Mouse (Mus musculus): ENCODE measurements around the gene Fam71e2.
A peak's percentile ranks its signal among the peaks of the same experiment; 100 is the strongest.
"Not testable (repeated sequence)": the region's sequence is repeated elsewhere in the genome, so short reads cannot be mapped to it uniquely, and the experiment has no call there.

The Fam71e2 gene

DNA sequence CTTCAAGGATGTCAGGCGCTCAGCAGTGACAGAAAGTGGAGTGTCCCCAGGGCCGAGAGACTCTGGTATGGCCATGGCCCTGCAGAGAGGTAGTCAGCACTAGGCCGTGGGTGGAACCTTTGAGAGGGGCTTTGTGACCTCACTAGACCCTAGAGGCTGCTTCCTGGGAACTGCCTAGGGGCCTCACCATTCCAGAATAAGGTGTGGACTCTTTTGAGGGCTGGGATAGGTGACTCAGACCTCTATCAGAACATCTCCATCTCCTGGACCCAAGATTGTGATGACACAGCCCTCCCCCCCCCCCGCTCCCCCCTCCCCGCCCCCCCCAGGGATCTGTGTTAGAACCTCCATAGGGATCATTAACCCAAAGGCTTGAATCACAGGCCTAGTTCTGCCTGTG lies at the start of gene Fam71e2:
Gene Fam71e2 (minus strand): TSS at position 101 of the 400 bp plus-strand sequence.
- DNase-seq, result no peak

GRCm38 (mm10) chr7:4816559-4816958 lies 45.5 kb upstream of the Fam71e2 start:
- DNase-seq, result no peak

GRCm38 (mm10) chr7:4813105-4813791 lies 42.1 kb upstream of the Fam71e2 start:
- peak; percentile 34 for DNase-seq

DNA sequence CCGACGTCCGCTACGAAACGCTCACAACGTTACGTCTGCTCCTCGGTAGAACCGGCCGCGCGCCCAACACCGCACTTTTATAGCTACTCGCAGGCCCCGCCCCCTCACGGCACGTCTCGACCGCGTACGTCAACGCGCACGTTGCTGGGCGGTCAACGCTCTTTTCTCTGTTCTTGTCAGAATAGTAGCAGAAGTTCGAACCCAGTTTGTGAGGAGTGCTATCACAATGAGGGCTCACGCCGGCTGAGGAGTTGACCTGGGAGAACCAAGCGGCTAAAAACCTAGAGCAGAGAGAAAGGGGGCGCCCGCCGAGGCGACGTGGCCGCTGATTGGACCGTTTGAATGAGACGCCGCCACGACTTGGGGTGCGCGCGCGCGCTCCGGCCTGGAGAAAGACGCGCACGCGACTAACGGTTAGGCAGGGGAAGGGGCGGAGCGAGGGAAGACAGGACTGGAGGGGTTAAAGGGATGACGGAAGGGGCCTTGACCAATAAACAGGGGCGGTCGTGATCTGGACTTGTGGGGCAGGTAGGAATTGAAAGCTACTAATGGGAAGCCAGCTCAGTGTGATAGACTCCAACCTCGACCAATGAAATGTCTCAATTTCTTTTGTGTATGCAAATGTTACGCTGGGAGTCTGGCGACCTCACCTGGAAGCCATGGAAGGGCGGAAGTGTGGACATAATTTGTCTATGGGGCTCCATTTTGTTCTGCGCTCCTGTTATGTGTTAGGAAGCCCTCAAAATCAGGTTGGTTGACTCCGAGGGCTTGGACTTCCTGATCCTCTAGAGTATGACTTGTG lies 41.4 kb upstream of the Fam71e2 start, which contains the start of gene Ube2s:
Gene Ube2s (minus strand): TSS at position 288 of the 802 bp plus-strand sequence.
- peak; percentile 100 for DNase-seq

- no peak for DNase-seq
Observed at GRCm38 (mm10) chr7:4811842-4812302, 40.8 kb upstream of the Fam71e2 start.

DNA sequence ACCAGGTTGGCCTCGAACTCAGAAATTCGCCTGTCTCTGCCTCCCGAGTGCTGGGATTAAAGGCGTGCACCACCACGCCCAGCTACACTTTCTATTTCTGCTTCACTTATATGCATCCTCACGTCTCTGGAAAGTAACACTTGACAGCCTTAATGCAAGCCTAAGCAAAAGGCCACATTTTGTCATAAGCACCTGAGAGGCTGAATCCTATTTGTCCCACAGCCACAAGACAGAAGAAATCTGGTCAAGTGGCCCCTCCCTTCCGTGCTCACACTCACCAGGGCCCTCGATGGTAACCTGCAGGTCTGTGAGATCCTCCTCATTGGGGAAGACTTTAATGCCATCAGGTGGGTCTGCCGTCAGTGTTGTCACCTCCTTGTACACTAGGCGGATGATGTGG lies 40.0 kb upstream of the Fam71e2 start:
- not testable (repeated sequence) for DNase-seq

- DNase-seq, result peak; percentile 48
Observed at GRCm38 (mm10) chr7:4806716-4807115, 35.6 kb upstream of the Fam71e2 start.

DNA sequence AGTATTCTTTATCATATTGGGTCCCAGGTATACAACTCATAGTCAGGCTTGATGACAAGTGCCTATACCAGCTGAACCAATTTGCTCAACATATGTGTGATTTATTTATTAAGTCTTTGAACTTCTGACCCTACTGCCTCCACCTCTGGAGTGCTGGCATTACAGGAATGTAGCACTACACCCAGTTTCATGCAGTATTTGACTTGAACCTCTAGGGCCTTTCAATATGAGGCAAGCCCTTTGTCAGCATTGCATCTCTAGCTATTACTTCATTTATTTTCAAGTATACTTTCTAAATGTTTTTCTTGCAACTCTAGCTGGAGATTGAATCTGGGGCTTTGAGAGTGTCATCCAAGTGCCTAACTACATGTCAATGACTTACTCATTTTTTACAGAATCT lies 31.1 kb upstream of the Fam71e2 start:
- DNase-seq, result no peak

DNA sequence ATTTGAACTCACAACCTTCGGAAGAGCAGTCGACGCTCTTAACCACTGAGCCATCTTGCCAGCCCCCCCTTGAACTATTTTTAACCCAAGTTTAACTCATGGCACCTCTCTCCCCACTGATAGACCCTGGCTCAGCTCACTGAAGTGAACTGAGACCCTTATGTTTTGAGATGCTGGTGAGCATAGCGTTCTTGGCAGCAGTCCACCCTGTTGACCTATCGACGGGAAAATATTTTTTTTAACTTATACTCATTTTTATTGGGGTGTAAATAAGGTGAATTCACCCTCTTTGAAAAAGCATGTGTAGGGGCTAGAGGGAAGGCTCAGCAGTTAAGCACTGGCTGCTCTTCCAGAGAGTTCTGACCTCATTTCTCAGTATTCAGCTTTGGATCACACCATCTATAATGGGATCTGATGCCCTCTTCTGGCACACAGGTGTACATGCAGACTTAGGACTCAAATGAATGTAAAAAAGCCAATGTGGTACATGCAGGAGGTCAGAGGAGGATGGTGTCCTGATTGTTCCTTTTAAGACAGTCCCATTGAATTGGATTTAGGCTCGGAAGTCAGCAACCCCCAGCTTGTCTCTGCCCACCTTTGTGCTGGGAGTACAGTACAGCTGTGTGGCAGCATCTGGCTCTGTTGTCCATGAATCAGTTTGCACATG lies 24.8 kb upstream of the Fam71e2 start:
- no peak for DNase-seq

DNA sequence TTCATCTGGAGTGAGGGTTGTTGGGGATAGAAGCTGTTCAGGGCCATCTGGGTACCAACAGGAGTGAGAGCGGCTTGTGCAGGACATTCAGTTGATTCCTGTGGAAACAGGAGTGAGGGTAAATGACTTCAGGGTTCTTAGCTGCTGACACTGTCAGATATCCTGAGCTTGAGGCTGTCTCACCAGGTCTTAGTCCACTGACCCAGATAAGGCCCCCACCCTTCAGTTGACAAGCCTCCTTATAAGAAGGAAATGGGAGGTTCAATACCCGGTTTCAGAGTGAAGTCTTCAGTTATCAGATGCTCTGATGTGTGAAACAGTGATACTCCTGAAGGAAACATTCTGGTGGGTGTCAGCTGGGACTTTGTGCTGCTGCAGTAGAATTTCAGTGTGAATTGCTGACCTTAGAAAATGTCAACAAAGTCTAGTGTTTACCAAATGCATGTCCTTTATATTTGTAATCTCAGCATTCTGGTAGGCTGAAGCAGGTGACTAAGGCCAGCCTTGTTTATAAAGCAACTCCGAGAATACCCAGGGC lies 23.6 kb upstream of the Fam71e2 start:
- DNase-seq, result no peak

- no peak for DNase-seq
Observed at GRCm38 (mm10) chr7:4793674-4794073, 22.6 kb upstream of the Fam71e2 start.

- DNase-seq, result peak; percentile 46
Observed at GRCm38 (mm10) chr7:4793248-4793647, 22.1 kb upstream of the Fam71e2 start.

DNA sequence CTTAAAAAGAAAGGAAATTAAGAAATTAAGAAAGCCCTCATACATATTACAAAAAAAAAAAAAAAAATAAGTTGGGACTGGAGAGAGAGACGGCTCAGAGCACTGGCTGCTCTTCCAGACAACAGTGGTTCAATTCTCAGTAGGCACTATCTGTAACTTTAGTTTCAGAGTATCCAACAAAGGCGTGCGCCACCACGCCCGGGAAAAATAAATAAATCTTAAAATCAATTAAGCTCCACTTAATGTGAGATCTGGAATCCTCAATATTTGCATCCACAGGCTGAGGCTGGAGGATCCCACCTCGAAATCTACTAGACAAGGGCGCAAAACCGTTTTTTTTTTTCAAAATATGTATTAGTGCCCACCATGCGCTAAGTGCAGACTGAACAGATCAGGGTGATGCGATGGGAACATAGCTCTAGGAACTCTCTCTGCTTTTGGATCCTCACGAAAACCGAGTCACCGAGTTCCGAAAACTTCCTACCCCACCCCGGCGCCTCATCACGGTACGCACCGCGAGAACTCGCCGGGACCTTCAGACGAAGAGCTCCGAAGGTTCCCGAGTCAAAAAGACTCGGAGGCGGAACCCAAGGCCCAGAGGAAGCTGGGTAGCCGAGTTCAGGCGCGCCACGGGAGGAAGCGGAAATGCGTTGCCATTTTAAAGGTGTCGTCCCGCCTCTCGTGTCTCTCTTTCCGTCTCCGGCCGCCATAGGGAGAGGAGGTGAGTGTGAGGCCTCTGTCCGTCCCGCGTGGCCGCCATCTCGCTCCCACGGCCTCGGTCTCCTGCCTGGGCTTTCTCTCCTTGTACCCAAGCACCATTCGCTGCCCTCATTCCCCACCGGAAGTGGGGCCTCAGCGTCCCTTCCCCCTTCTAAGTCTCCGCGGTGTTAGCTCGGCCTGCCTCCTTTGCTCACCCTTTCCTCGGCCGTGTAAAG lies 21.4 kb upstream of the Fam71e2 start, which contains the start of gene Rpl28:
Gene Rpl28 (plus strand): TSS at position 597 of the 935 bp plus-strand sequence.
- DNase-seq, result peak; percentile 92

DNA sequence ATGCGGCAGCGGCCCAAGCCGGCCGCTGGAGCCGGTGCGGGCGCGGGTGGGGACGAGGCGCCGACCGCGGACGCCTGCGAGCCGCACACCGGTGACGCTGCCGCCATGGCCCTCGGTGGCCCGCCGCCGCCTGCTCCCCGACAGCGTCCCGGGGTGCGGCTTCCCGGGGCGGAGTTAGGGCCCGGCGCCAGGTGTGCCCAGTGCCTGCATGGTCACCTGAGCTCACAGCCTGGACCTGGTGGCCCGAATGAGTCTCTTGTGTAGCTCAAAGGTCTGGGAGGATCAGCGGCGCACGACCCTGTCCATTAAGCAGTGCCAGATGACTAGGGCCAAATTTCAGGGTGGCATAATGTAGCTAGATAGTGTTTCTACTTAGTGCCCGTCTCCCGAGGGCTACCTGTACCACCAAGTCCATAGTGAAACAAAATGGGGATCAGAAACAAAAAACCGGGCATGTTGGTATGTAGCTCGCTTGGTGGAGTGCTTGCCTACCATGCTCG lies 18.4 kb upstream of the Fam71e2 start, which contains the start of gene Tmem238:
Gene Tmem238 (minus strand): TSS at position 221 of the 500 bp plus-strand sequence.
- peak; percentile 59 for DNase-seq

DNA sequence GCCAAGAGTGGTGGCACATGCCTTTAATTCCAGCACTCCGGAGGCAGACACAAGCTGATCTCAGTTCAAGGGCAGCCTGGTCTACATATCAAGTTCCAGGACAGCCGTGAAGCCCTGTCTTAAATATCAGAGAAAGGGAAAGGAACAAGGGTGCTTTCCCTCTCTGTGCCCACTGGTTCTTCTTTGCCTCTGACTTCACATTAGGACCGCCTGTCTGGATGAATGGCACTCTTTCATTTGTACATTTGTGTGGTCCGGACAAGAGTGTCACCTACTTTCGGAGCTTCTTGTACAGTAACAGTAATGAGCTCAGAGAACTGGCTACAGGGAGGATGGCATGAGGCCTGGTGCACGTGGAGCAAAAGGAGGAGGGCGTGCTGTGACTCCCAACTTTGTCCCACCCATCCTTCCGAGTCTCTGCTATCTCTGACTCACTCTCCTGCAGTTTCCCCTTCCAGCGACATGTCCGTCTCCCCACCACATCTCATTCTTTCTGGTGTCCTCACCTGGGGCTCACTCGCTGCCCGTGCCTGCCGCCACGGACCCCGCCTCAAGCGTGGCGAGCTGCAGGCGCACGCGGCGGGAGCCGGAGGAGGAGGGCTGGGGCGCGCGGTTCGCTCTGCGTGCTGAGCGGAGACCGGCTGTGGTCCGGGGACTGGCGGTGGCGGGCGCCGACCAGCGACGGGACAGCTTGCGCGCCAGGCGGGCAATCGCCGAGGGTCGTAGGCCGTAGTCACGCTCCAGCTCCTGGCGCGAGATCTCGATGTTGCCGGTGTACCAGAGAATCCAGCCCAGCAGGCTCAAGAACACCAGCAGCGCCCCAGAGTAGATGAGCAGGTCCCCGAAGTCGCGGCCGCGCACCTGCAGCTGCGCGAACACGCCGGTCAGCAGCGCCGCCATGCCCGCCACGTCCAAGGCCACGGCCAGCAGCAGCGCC lies 17.7 kb upstream of the Fam71e2 start:
- DNase-seq, result peak; percentile 69

DNA sequence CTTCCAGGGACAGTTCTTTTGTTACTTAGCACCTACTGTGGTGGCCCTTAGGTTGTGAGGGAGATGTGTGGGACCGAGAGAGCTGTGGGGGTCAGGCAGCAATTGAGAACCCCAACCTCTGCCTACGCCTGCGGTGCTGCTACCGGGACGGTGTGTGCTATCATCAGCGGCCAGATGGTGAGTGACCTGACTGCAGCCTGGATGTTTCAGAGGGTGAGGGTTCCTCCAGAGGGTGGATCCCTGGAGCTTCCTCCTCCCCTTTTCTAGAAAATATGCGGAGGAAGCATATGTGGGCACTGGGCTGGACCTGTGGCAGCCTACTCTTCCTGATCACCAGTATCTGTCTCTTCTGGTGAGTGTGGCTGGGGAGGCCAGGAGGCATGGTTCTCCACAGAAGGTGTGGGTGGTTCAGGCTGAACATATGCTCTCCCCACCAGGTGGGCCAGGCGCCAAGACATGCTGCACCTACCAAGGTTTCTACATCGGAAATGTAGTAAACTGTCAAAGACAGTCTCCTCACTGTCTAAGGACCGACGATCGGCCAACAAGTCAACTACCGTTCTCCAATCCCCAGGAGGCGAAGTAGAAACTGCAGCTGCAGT lies 12.7 kb upstream of the Fam71e2 start:
- no peak for DNase-seq

GRCm38 (mm10) chr7:4782759-4783158 lies 11.7 kb upstream of the Fam71e2 start, which contains the start of the genes Il11 and Tmem190:
Gene Il11, minus strand, starts transcription at chr7:4782859.
Gene Tmem190, plus strand, starts transcription at chr7:4782937.
- DNase-seq, result no peak

- DNase-seq, result no peak
Observed at GRCm38 (mm10) chr7:4782130-4782529, 11.0 kb upstream of the Fam71e2 start.

DNA sequence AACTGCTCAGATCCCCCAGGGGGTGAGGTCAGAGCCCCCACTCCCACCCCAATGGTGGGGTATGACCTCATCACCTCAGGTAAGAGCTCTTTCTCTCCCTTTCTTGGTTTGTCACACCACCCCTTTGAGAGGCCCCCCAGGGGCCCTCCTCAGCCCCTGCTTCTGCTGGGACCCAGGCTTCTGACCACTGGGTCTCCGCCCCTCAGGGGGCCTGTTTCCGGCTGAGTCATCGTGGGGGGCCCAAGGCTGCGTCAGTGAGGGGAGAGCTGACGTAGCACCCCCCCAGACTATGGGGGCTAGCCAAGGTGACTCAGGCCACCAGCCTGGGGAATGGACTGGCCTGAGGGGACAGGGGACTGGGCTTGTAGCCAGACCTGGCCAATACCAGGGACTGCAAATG lies 8.8 kb upstream of the Fam71e2 start:
- DNase-seq, result no peak

Data from thymus, postnatal 4 days (tissue).